Mouse (Mus musculus) heart, embryonic 13.5 days (tissue): ENCODE data around the gene Dgkd. TPM values are rescaled to one million over a fixed set of nuclear protein-coding genes. Genes with fewer than 3 reads are reported as not detected.

ENCODE experiments used
- ATAC-seq: fragments of 200-750 bp; cut with Nextera tagmentation; 2 replicates; pipeline ENCODE4 v1.8.0; 2017; ENCODE audit warnings: moderate TSS enrichment; ENCODE audit not compliant: insufficient number of reproducible peaks, low FRiP score, low TSS enrichment; ENCODE audit errors: extremely low read depth
- H3K27ac ChIP-seq: fragments of 300-500 bp; sonication (generic); replicated peaks from 2 replicates; pipeline ENCODE4 v1.5.1; 2015; ENCODE audit warnings: moderate library complexity, mild to moderate bottlenecking, inconsistent platforms
- H3K27me3 ChIP-seq: fragments of 300-500 bp; sonication (generic); replicated peaks from 2 replicates; pipeline ENCODE4 v1.6.1; 2015; ENCODE audit warnings: mild to moderate bottlenecking, inconsistent platforms
- H3K36me3 ChIP-seq: fragments of 300-500 bp; sonication (generic); 2 replicates; pipeline ENCODE4 v1.6.1; 2015; ENCODE audit warnings: mild to moderate bottlenecking, inconsistent platforms
- H3K4me1 ChIP-seq: fragments of 300-500 bp; sonication (generic); 2 replicates; pipeline ENCODE4 v1.6.1; 2015; ENCODE audit warnings: inconsistent platforms
- H3K4me2 ChIP-seq: fragments of 300-500 bp; sonication (generic); 2 replicates; pipeline ENCODE4 v1.6.1; 2015; ENCODE audit warnings: inconsistent platforms, mild to moderate bottlenecking, moderate library complexity
- H3K4me3 ChIP-seq: fragments of 300-500 bp; sonication (generic); 2 replicates; pipeline ENCODE4 v1.5.1; 2015; ENCODE audit warnings: moderate library complexity, mild to moderate bottlenecking, inconsistent platforms
- H3K9ac ChIP-seq: fragments of 300-500 bp; sonication (generic); 2 replicates; pipeline ENCODE4 v1.6.1; 2015; ENCODE audit warnings: inconsistent platforms, mild to moderate bottlenecking, moderate library complexity
- H3K9me3 ChIP-seq: fragments of 300-500 bp; sonication (generic); 2 replicates; pipeline ENCODE4 v1.6.1; 2016; ENCODE audit warnings: inconsistent platforms
- WGBS: fragments of 180-500 bp; shearing (Covaris S2); methylation state at CpG from one replicate; pipeline ENCODE4 v1.1.7; 2015; ENCODE audit warnings: mixed read lengths; 5-methylcytosine and 5-hydroxymethylcytosine counted together
- polyA plus RNA-seq: library from polyadenylated mRNA; unstranded; fragments of >200 nt; fragmentation: Nextera tagmentation; extraction: Ambion mirVana; gene quantifications from 2 replicates; pipeline ENCODE4 v1.2.1, GENCODE M21; 2015

Dgkd gene
- polyA plus RNA-seq, 1 experiment from 2014 or later: 20.0 TPM

- no peaks in the 10 kb centered on the region for H3K27me3 ChIP-seq
- no peak overlapping the region for H3K4me2 ChIP-seq
- WGBS: 57% methylated on average over 9 of the region's 9 CpGs
- no peaks in the 10 kb centered on the region for H3K36me3 ChIP-seq
- no peak overlapping the region for H3K4me3 ChIP-seq
- peaks cover 14% of the 10 kb centered on the region for H3K4me1 ChIP-seq
- ATAC-seq: no peak
- H3K27ac ChIP-seq: no peak overlapping the region
- no peaks in the 10 kb centered on the region for H3K9me3 ChIP-seq
- H3K9ac ChIP-seq: no peak overlapping the region
Measured at GRCm38 (mm10) chr1:87828185-87828584, 24.9 kb upstream of the Dgkd start.

DNA sequence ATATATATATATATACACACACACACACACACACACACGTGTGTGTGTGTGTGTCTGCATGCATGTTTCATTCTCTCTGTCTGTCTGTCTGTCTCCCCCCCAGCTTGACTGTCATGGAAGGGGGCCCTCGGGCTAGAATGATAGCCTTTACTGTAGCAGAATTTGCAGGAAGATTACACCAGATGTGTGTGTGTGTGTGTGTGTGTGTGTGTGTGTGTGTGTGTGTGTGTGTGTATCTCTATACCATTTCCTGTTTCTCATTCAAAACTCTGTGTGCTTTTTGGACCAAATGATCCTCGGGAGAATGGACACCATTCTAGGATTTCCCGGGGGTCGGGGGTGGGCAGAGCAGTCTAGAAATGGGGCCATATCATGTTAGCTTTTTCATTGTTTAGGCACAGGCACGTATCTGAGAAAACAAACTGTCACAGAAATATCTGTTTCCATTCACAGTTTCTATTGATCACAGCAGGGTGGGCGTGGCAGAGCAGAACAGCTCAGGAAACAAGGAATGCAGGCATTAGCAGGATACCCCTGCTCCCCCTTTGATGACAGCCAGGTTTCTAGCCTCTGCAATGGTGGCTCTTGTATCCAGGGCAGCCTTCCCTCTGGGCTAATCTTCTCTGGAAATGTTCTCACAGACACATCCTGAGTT is 24.0 kb upstream of the Dgkd start:
- Histone ChIP-seq H3K9me3 (no peaks in the 10 kb centered on the region), H3K4me2 (no peak overlapping the region), H3K36me3 (no peaks in the 10 kb centered on the region), H3K4me1 (peaks cover 14% of the 10 kb centered on the region), H3K27me3 (no peaks in the 10 kb centered on the region), H3K27ac (no peak overlapping the region), H3K4me3 (no peak overlapping the region), H3K9ac (no peak overlapping the region)
- no peak for ATAC-seq
- WGBS: 46% methylated on average over 7 of the region's 7 CpGs

DNA sequence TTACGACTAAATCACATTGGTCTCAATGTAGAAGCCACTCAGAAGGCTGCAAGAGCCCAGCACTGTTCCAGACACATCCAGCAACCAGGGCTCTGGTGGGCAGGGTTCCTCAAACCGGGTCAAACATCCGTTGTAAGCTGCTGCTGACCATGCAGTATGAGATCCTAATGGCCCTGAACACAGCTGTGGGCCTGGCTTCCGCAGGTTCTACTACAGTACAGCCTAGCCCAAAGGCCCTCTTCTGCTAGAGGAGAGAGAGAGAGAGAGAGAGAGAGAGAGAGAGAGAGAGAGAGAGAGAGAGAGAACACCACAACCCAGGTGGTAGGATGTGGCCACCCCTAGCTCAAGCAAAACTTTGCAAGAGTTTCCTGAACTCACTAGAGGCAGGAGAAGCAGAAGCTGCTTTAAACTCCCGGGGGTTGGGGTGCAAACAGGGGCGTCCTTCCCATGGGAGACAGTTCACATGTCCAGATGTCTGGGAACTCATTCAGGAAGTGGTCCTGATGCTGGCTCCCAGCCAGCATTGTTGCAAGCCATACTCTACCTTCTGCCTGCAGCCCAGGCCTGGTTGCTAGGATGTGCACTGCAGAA is 23.4 kb upstream of the Dgkd start:
- no peak overlapping the region for H3K9ac ChIP-seq
- 50% methylated on average over 6 of the region's 6 CpGs for WGBS
- peaks cover 14% of the 10 kb centered on the region for H3K4me1 ChIP-seq
- no peak overlapping the region for H3K4me2 ChIP-seq
- no peaks in the 10 kb centered on the region for H3K36me3 ChIP-seq
- ATAC-seq: no peak
- H3K4me3 ChIP-seq: no peak overlapping the region
- H3K27me3 ChIP-seq: no peaks in the 10 kb centered on the region
- no peaks in the 10 kb centered on the region for H3K9me3 ChIP-seq
- H3K27ac ChIP-seq: 0 out of 2 replicates have a peak overlapping the region, but pooled peaks have one; percentile 6

- Histone ChIP-seq H3K36me3 (no peaks in the 10 kb centered on the region), H3K27ac (no peak overlapping the region), H3K27me3 (no peaks in the 10 kb centered on the region), H3K9me3 (no peaks in the 10 kb centered on the region), H3K4me2 (no peak overlapping the region), H3K4me3 (no peak overlapping the region), H3K9ac (no peak overlapping the region), H3K4me1 (no peaks in the 10 kb centered on the region)
- ATAC-seq: no peak
- WGBS: 70% methylated on average over 1 of the region's 1 CpGs
Measured at GRCm38 (mm10) chr1:87836453-87836852, 16.6 kb upstream of the Dgkd start.

DNA sequence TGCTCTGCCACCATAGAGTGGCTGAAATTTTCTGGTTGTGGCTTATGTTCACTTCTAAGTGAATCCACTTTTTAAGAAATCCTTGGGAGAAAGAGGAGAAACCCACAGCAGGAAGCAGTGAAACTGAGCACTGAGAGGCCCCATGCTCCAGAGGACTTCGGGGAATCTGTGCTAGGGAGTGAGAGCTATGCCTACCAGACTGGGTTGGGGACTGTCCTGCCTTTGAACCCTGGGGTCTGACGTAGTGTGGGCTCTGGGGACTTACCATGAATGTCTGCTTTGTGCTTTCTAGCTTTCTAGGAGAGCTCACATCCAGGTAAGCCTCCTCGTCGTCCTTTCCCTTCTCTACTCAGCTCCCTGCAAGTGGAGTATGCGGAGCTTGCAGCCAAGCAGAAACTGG is 16.1 kb upstream of the Dgkd start:
- ATAC-seq: no peak

DNA sequence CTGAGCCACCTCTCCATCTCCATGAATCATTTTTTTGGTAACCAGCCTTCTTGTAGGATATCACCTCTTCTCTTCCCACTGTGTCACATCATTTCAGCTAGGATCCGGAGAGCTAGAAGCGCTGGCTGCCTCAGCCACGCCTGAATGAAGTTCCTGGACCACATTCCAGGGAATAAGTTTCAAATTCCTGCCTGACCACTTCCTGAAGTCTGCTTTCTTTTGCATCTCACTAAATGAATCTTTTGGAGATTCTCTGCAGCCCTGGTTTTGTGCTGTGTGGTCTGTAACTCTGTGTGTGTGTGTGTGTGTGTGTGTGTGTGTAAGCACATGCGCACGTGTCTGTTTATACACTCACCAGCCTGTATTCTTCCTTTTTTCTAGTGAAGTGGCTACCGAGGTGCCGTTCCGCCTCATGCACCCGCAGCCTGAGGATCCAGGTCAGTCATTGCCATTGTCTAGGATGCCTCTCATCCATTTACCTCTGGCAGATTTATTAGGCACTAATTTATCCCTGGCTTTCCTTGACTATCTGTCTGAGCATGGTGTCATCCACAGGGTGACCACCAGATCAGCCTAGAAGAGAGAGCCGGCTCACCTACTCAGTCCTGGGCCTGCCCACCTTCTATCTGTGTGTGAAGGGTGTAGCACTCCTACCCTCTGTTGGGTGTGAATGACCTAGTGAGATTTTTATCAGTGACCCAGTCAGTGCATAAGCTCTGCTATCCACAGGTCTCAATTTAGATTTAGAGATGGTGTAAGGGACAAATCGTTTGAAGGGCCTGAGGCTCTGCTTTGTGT is 12.5 kb upstream of the Dgkd start:
- Histone ChIP-seq H3K9ac (no peak overlapping the region), H3K4me1 (no peaks in the 10 kb centered on the region), H3K9me3 (no peaks in the 10 kb centered on the region), H3K27me3 (no peaks in the 10 kb centered on the region), H3K4me3 (no peak overlapping the region), H3K27ac (no peak overlapping the region), H3K4me2 (no peak overlapping the region), H3K36me3 (no peaks in the 10 kb centered on the region)
- ATAC-seq: no peak
- 68% methylated on average over 11 of the region's 11 CpGs for WGBS

More for the DNA sequence above, 16.1 kb upstream of the Dgkd start:
- H3K9me3 ChIP-seq: no peaks in the 10 kb centered on the region
- 0 out of 2 replicates have a peak overlapping the region, but pooled peaks have one; percentile 14 for H3K9ac ChIP-seq
- no peaks in the 10 kb centered on the region for H3K4me1 ChIP-seq
- no peak overlapping the region for H3K4me3 ChIP-seq
- H3K4me2 ChIP-seq: no peak overlapping the region
- WGBS: 39% methylated on average over 5 of the region's 5 CpGs
- no peaks in the 10 kb centered on the region for H3K27me3 ChIP-seq
- H3K36me3 ChIP-seq: no peaks in the 10 kb centered on the region
- H3K27ac ChIP-seq: no peak overlapping the region

DNA sequence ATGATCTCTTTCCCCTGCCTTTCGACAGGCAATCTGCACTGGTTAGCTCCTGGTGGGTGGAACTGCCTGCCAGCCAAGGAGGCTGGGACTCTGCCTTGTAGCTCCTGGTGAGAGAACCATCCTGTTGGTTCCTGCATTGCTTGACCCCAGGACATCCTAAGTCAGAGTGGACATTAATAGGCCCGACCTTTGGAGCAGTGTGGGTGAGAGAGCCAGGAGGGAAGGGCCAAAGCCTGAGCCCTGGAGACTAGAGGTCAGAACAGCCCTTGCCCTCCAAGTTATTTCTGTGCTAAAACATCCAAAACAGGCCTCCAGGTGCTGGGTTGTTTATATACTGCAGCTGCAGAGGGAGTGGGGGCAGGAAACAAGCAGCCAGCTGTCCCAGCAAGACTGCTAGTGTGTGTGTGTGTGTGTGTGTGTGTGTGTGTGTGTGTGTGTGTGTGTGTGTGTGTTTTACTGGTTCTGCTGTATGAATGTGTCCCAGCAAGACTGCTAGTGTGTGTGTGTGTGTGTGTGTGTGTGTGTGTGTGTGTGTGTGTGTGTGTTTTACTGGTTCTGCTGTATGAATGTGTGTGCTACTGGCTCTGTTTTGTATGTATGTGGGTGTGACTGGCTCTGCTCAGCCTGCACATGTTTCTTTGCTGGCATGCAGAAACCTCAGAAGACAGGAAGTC is 6.1 kb upstream of the Dgkd start:
- ATAC-seq: no peak
- Histone ChIP-seq H3K27ac (no peak overlapping the region), H3K4me3 (no peak overlapping the region), H3K9ac (no peak overlapping the region), H3K4me2 (no peak overlapping the region), H3K4me1 (peaks cover 23% of the 10 kb centered on the region), H3K36me3 (no peaks in the 10 kb centered on the region), H3K27me3 (no peaks in the 10 kb centered on the region), H3K9me3 (no peaks in the 10 kb centered on the region)
- 28% methylated on average over 2 of the region's 2 CpGs for WGBS

- 30% methylated on average over 4 of the region's 4 CpGs for WGBS
- no peaks in the 10 kb centered on the region for H3K27me3 ChIP-seq
- H3K9me3 ChIP-seq: no peaks in the 10 kb centered on the region
- no peaks in the 10 kb centered on the region for H3K36me3 ChIP-seq
- peaks cover 27% of the 10 kb centered on the region for H3K4me1 ChIP-seq
- H3K4me3 ChIP-seq: no peak overlapping the region
- no peak overlapping the region for H3K27ac ChIP-seq
- ATAC-seq: no peak
- H3K4me2 ChIP-seq: no peak overlapping the region
- no peak overlapping the region for H3K9ac ChIP-seq
Measured at GRCm38 (mm10) chr1:87847475-87848168, 5.5 kb upstream of the Dgkd start.

DNA sequence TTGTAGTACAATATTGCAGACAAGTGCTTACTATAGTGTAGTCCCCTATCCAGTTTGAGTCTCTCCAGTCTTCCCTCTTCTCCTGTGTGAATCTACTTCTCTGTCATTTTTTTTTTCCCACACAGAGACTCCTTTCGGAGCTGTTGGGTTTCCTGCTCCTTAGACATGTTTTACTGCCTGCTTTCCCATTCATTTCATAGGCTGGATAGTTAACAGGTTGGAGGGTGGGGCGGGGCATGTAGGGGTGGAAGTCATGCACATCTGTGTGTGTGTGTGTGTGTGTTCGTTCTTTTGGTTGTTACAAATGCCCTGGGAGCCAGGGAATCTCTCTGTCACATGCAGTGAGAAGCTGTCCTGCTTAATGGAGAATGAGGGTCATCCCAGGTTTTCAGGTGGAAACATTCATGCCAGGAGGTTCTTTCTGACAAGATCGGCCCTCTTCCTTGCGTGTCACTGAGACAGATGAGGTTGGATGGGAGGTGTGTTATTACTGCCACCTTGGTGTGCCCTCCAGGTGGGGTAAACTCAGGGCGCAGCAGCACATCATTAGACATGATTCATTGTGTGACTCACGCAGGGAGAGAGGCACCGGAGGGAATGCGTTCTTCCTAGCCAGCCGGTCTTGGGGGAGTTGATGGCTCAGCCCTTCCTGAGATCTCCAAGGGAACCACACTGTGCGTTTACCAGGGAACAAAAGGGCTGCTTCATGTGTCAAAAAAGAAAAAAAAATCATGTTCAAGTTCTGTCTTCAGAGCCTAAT is 4.7 kb upstream of the Dgkd start:
- Histone ChIP-seq H3K4me1 (peaks cover 29% of the 10 kb centered on the region), H3K4me3 (no peak overlapping the region), H3K4me2 (no peak overlapping the region), H3K27ac (no peak overlapping the region), H3K27me3 (no peaks in the 10 kb centered on the region), H3K36me3 (no peaks in the 10 kb centered on the region), H3K9me3 (no peaks in the 10 kb centered on the region), H3K9ac (peak overlapping the region; percentile 52)
- WGBS: 50% methylated on average over 11 of the region's 11 CpGs
- no peak for ATAC-seq

- Histone ChIP-seq H3K4me2 (no peak overlapping the region), H3K4me1 (peaks cover 33% of the 10 kb centered on the region), H3K9me3 (no peaks in the 10 kb centered on the region), H3K36me3 (no peaks in the 10 kb centered on the region), H3K9ac (no peak overlapping the region), H3K4me3 (no peak overlapping the region), H3K27me3 (no peaks in the 10 kb centered on the region), H3K27ac (no peak overlapping the region)
- no peak for ATAC-seq
- WGBS: 67% methylated on average over 5 of the region's 5 CpGs
Measured at GRCm38 (mm10) chr1:87849278-87849677, 3.8 kb upstream of the Dgkd start.
